Mouse (Mus musculus): ENCODE data around the gene Slco3a1. TPM values are rescaled to one million over a fixed set of nuclear protein-coding genes. Genes with fewer than 3 reads are reported as not detected.
A peak's percentile ranks its signal among the peaks of the same experiment; 100 is the strongest.

Gene Slco3a1
- polyA plus RNA-seq, 1 experiment from 2014 or later: 22.6 TPM

GRCm38 (mm10) chr7:74427135-74427534 is 127.4 kb downstream of the Slco3a1 start:
- no peak overlapping the region for H3K9ac ChIP-seq (ENCODE audit: low read depth, low read length)
- no peak overlapping the region for H3K4me2 ChIP-seq
- no peaks in the 10 kb centered on the region for H3K36me3 ChIP-seq (ENCODE audit: control insufficient read depth, insufficient read depth, low read length)
- WGBS (ENCODE audit: insufficient replicate concordance): 14% methylated on average over 1 of the region's 1 CpGs
- H3K27me3 ChIP-seq (ENCODE audit: control insufficient read depth, insufficient read depth, low read length): no peaks in the 10 kb centered on the region
- no peak overlapping the region for H3K4me3 ChIP-seq (ENCODE audit: low read depth, low read length)
- peaks cover 41% of the 10 kb centered on the region for H3K4me1 ChIP-seq (ENCODE audit: control insufficient read depth, insufficient read depth, low read length)
- no peaks in the 10 kb centered on the region for H3K9me3 ChIP-seq (replicated peaks; ENCODE audit: control insufficient read depth, low read length)
- ATAC-seq (replicated peaks; ENCODE audit: insufficient number of reproducible peaks, low FRiP score, low TSS enrichment): peak; percentile 52; the same call in 1 of the 2 replicates
- H3K27ac ChIP-seq (ENCODE audit: low read depth, low read length): no peak overlapping the region

DNA sequence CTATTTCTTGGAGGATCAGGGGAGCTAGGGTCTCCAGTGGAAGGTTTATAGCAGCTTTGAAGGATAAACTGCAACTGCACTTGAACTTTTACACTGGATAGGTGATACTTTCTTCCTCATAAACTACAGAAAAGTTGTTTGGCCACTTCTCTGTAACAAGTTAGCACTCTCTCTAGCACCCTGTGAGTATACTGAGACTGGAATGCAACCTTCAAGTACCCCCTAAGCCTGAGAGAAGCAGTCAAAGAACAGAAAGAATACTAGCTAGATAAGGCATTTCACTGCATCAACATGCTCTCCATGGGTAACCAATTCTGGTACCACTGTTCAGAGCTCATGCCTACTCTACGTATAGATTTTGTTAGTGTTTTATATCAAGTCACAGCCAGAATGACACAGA is 128.6 kb downstream of the Slco3a1 start:
- Histone ChIP-seq H3K27me3 (ENCODE audit: control insufficient read depth, insufficient read depth, low read length) (no peaks in the 10 kb centered on the region), H3K9me3 (replicated peaks; ENCODE audit: control insufficient read depth, low read length) (no peaks in the 10 kb centered on the region), H3K27ac (ENCODE audit: low read depth, low read length) (no peak overlapping the region), H3K36me3 (ENCODE audit: control insufficient read depth, insufficient read depth, low read length) (no peaks in the 10 kb centered on the region), H3K4me3 (ENCODE audit: low read depth, low read length) (no peak overlapping the region), H3K4me2 (no peak overlapping the region), H3K9ac (ENCODE audit: low read depth, low read length) (no peak overlapping the region), H3K4me1 (ENCODE audit: control insufficient read depth, insufficient read depth, low read length) (peaks cover 52% of the 10 kb centered on the region)
- 67% methylated on average over 1 of the region's 1 CpGs for WGBS (ENCODE audit: insufficient replicate concordance)
- no peak for ATAC-seq (replicated peaks; ENCODE audit: insufficient number of reproducible peaks, low FRiP score, low TSS enrichment)

GRCm38 (mm10) chr7:74423928-74424850 is 130.4 kb downstream of the Slco3a1 start:
- Histone ChIP-seq H3K27ac (ENCODE audit: low read depth, low read length) (no peak overlapping the region), H3K27me3 (ENCODE audit: control insufficient read depth, insufficient read depth, low read length) (no peaks in the 10 kb centered on the region), H3K4me1 (ENCODE audit: control insufficient read depth, insufficient read depth, low read length) (peaks cover 55% of the 10 kb centered on the region), H3K36me3 (ENCODE audit: control insufficient read depth, insufficient read depth, low read length) (no peaks in the 10 kb centered on the region), H3K9ac (ENCODE audit: low read depth, low read length) (no peak overlapping the region), H3K4me3 (ENCODE audit: low read depth, low read length) (no peak overlapping the region), H3K4me2 (no peak overlapping the region), H3K9me3 (replicated peaks; ENCODE audit: control insufficient read depth, low read length) (no peaks in the 10 kb centered on the region)
- WGBS (ENCODE audit: insufficient replicate concordance): 76% methylated on average over 9 of the region's 9 CpGs
- no peak for ATAC-seq (replicated peaks; ENCODE audit: insufficient number of reproducible peaks, low FRiP score, low TSS enrichment)

GRCm38 (mm10) chr7:74423316-74423715 is 131.3 kb downstream of the Slco3a1 start:
- no peak for ATAC-seq (replicated peaks; ENCODE audit: insufficient number of reproducible peaks, low FRiP score, low TSS enrichment)
- Histone ChIP-seq H3K4me1 (ENCODE audit: control insufficient read depth, insufficient read depth, low read length) (peaks cover 55% of the 10 kb centered on the region), H3K9me3 (replicated peaks; ENCODE audit: control insufficient read depth, low read length) (no peaks in the 10 kb centered on the region), H3K36me3 (ENCODE audit: control insufficient read depth, insufficient read depth, low read length) (no peaks in the 10 kb centered on the region), H3K4me3 (ENCODE audit: low read depth, low read length) (no peak overlapping the region), H3K4me2 (no peak overlapping the region), H3K27me3 (ENCODE audit: control insufficient read depth, insufficient read depth, low read length) (no peaks in the 10 kb centered on the region), H3K9ac (ENCODE audit: low read depth, low read length) (no peak overlapping the region), H3K27ac (ENCODE audit: low read depth, low read length) (no peak overlapping the region)
- WGBS (ENCODE audit: insufficient replicate concordance): 70% methylated on average over 3 of the region's 3 CpGs

DNA sequence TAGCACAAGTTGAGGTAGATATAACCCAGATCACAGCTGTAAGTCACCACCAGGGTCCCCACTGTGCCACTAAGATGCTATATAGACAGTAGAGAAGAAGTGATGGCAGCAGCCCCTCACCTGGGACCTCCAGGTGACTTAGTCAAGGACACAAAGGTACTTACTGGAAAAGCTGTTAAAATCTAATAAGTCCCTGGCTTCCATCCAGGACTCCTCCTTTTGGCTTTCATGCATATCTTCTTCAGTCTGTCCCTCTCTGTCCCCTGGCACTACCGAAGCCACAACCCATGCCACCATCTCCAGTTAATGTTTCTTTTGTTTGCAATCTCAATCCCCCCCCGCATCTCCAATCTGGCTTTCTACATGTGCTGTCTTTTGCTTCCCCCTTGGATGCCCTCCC is 131.8 kb downstream of the Slco3a1 start:
- peak overlapping the region; percentile 78 for H3K27ac ChIP-seq (ENCODE audit: low read depth, low read length)

GRCm38 (mm10) chr7:74422002-74422401 is 132.6 kb downstream of the Slco3a1 start:
- H3K4me2 ChIP-seq: peak overlapping the region; percentile 48
- H3K9me3 ChIP-seq (replicated peaks; ENCODE audit: control insufficient read depth, low read length): no peaks in the 10 kb centered on the region
- H3K36me3 ChIP-seq (ENCODE audit: control insufficient read depth, insufficient read depth, low read length): no peaks in the 10 kb centered on the region
- ATAC-seq (replicated peaks; ENCODE audit: insufficient number of reproducible peaks, low FRiP score, low TSS enrichment): peak; percentile 44; the same call in 1 of the 2 replicates
- peaks cover 51% of the 10 kb centered on the region for H3K4me1 ChIP-seq (ENCODE audit: control insufficient read depth, insufficient read depth, low read length)
- H3K9ac ChIP-seq (ENCODE audit: low read depth, low read length): no peak overlapping the region
- H3K27me3 ChIP-seq (ENCODE audit: control insufficient read depth, insufficient read depth, low read length): no peaks in the 10 kb centered on the region
- WGBS (ENCODE audit: insufficient replicate concordance): 52% methylated on average over 13 of the region's 13 CpGs
- H3K27ac ChIP-seq (ENCODE audit: low read depth, low read length): peak overlapping the region; percentile 78
- H3K4me3 ChIP-seq (ENCODE audit: low read depth, low read length): no peak overlapping the region

More for the DNA sequence above, 131.8 kb downstream of the Slco3a1 start:
- Histone ChIP-seq H3K4me2 (no peak overlapping the region), H3K9ac (ENCODE audit: low read depth, low read length) (no peak overlapping the region), H3K9me3 (replicated peaks; ENCODE audit: control insufficient read depth, low read length) (no peaks in the 10 kb centered on the region), H3K27me3 (ENCODE audit: control insufficient read depth, insufficient read depth, low read length) (no peaks in the 10 kb centered on the region), H3K36me3 (ENCODE audit: control insufficient read depth, insufficient read depth, low read length) (no peaks in the 10 kb centered on the region), H3K4me1 (ENCODE audit: control insufficient read depth, insufficient read depth, low read length) (peaks cover 55% of the 10 kb centered on the region), H3K4me3 (ENCODE audit: low read depth, low read length) (no peak overlapping the region)
- ATAC-seq (replicated peaks; ENCODE audit: insufficient number of reproducible peaks, low FRiP score, low TSS enrichment): no peak
- 84% methylated on average over 2 of the region's 2 CpGs for WGBS (ENCODE audit: insufficient replicate concordance)

DNA sequence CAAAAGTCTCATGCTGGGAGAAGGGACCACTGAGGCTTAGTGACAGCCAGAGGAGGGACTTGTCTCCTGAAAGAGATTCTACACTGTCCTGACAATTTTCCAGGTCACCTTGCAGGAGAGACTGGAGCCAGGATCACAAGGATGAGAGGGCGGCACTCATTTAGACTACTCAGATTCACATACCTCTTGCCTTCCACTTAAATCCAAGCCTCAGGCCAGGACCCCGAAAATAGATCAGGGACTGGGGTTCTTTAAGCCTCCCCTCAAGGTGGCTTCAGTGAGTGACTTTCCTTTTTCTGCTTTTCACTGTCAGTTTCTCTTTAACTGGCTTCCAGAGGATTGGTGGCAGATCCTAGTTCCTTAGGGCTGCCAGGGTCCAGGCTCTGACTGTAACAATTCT is 133.0 kb downstream of the Slco3a1 start:
- no peaks in the 10 kb centered on the region for H3K9me3 ChIP-seq (replicated peaks; ENCODE audit: control insufficient read depth, low read length)
- peak overlapping the region; percentile 71 for H3K27ac ChIP-seq (ENCODE audit: low read depth, low read length)
- 41% methylated on average over 2 of the region's 2 CpGs for WGBS (ENCODE audit: insufficient replicate concordance)
- H3K27me3 ChIP-seq (ENCODE audit: control insufficient read depth, insufficient read depth, low read length): no peaks in the 10 kb centered on the region
- no peaks in the 10 kb centered on the region for H3K36me3 ChIP-seq (ENCODE audit: control insufficient read depth, insufficient read depth, low read length)
- H3K4me1 ChIP-seq (ENCODE audit: control insufficient read depth, insufficient read depth, low read length): peaks cover 48% of the 10 kb centered on the region
- no peak overlapping the region for H3K9ac ChIP-seq (ENCODE audit: low read depth, low read length)
- H3K4me3 ChIP-seq (ENCODE audit: low read depth, low read length): no peak overlapping the region
- peak overlapping the region; percentile 48 for H3K4me2 ChIP-seq
- ATAC-seq (replicated peaks; ENCODE audit: insufficient number of reproducible peaks, low FRiP score, low TSS enrichment): no peak

GRCm38 (mm10) chr7:74419706-74420105 is 134.9 kb downstream of the Slco3a1 start:
- H3K27ac ChIP-seq (ENCODE audit: low read depth, low read length): no peak overlapping the region
- H3K9ac ChIP-seq (ENCODE audit: low read depth, low read length): no peak overlapping the region
- no peak overlapping the region for H3K4me3 ChIP-seq (ENCODE audit: low read depth, low read length)
- no peak for ATAC-seq (replicated peaks; ENCODE audit: insufficient number of reproducible peaks, low FRiP score, low TSS enrichment)
- H3K4me1 ChIP-seq (ENCODE audit: control insufficient read depth, insufficient read depth, low read length): peaks cover 34% of the 10 kb centered on the region
- H3K4me2 ChIP-seq: no peak overlapping the region
- 86% methylated on average over 4 of the region's 4 CpGs for WGBS (ENCODE audit: insufficient replicate concordance)
- H3K27me3 ChIP-seq (ENCODE audit: control insufficient read depth, insufficient read depth, low read length): no peaks in the 10 kb centered on the region
- no peaks in the 10 kb centered on the region for H3K9me3 ChIP-seq (replicated peaks; ENCODE audit: control insufficient read depth, low read length)
- no peaks in the 10 kb centered on the region for H3K36me3 ChIP-seq (ENCODE audit: control insufficient read depth, insufficient read depth, low read length)

- Histone ChIP-seq H3K27ac (ENCODE audit: low read depth, low read length) (no peak overlapping the region), H3K4me1 (ENCODE audit: control insufficient read depth, insufficient read depth, low read length) (peaks cover 13% of the 10 kb centered on the region), H3K36me3 (ENCODE audit: control insufficient read depth, insufficient read depth, low read length) (no peaks in the 10 kb centered on the region), H3K9ac (ENCODE audit: low read depth, low read length) (no peak overlapping the region), H3K4me3 (ENCODE audit: low read depth, low read length) (no peak overlapping the region), H3K27me3 (ENCODE audit: control insufficient read depth, insufficient read depth, low read length) (no peaks in the 10 kb centered on the region), H3K9me3 (replicated peaks; ENCODE audit: control insufficient read depth, low read length) (no peaks in the 10 kb centered on the region), H3K4me2 (no peak overlapping the region)
- 81% methylated on average over 6 of the region's 6 CpGs for WGBS (ENCODE audit: insufficient replicate concordance)
- ATAC-seq (replicated peaks; ENCODE audit: insufficient number of reproducible peaks, low FRiP score, low TSS enrichment): no peak
Measured at GRCm38 (mm10) chr7:74417009-74417408, 137.6 kb downstream of the Slco3a1 start.

All from heart, embryonic 11.5 days (tissue).